Mouse (Mus musculus) left cerebral cortex, adult 2 months (tissue): Measurements from ENCODE around the gene Cux2. TPM values are rescaled to one million over a fixed set of nuclear protein-coding genes. Genes with fewer than 3 reads are reported as not detected.
A peak's percentile ranks its signal among the peaks of the same experiment; 100 is the strongest.

Experiments used
- DNase-seq, 2 experiments: peaks; one replicate each; pipeline ENCODE4 v3.0.0; 2021 to 2022; ENCODE audit warnings: low spot score in 2 of 2, mixed read lengths in 1 of 2; ENCODE audit errors: extremely low spot score in 1 of 2
- H3K27ac ChIP-seq: fragments of 200-600 bp; 2 replicates; pipeline ENCODE4 v1.8.1; 2022
- H3K4me3 ChIP-seq: fragments of 200-600 bp; 2 replicates; pipeline ENCODE4 v1.8.1; 2022
- CTCF ChIP-seq: fragments of 200-600 bp; IDR thresholded peaks from 2 replicates; pipeline ENCODE4 v1.8.1; 2022; ENCODE audit warnings: antibody characterized with exemption, mild to moderate bottlenecking, moderate library complexity
- intact Hi-C: fragments of 180-260 bp; cut with DNase I; formaldehyde crosslinking; loops from one replicate; pipeline ENCODE4 v1.15.1; 2025
- total RNA-seq, 2 experiments: library from RNA; stranded (reverse); gene quantifications; 2 replicates each; pipeline ENCODE4 v1.2.3; 2021

Gene Cux2
- total RNA-seq, 2 experiments from 2014 or later = 194 to 215 TPM

- peak; percentile 47 to 79 for DNase-seq
- intact Hi-C loops = no loop called here
- Histone ChIP-seq H3K27ac (no peak overlapping the region), H3K4me3 (no peak overlapping the region)
- no peak for TF ChIP-seq CTCF
These were observed 31.0 kb upstream of the Cux2 start for GRCm38 (mm10) chr5:122080930-122081329.

- intact Hi-C loops = no loop called here
- DNase-seq = no peak
- Histone ChIP-seq H3K27ac (no peak overlapping the region), H3K4me3 (no peak overlapping the region)
- TF ChIP-seq CTCF = peak; percentile 33
These were observed 29.9 kb upstream of the Cux2 start for GRCm38 (mm10) chr5:122079796-122080195.

DNA sequence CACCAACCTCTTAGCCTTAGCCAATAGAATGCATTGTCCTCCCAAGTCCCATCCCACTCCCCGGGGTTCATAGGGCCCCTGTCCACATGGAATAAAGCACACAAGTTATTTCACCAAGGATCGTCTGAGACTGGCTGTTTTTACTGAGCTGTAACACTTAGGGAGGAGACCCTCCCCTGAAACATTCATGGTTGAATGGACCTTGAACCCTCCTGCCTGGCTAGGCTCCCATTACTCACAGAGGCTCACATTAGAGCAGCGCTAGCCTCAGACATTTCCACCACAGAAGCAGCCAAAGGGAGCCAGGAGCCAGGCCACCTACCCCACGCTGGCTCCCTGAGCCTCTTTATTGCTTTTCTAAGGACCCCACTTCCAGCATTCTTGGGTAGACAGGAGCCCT is 27.3 kb upstream of the Cux2 start:
- intact Hi-C loops = no loop called here
- TF ChIP-seq CTCF = no peak
- no peak overlapping the region for H3K4me3 ChIP-seq
- H3K27ac ChIP-seq = no peak overlapping the region
- no peak for DNase-seq

GRCm38 (mm10) chr5:122075736-122076135 is 25.8 kb upstream of the Cux2 start:
- intact Hi-C loops = no loop called here
- peak; percentile 44 for TF ChIP-seq CTCF
- H3K4me3 ChIP-seq = no peak overlapping the region
- no peak overlapping the region for H3K27ac ChIP-seq
- DNase-seq = no peak

DNA sequence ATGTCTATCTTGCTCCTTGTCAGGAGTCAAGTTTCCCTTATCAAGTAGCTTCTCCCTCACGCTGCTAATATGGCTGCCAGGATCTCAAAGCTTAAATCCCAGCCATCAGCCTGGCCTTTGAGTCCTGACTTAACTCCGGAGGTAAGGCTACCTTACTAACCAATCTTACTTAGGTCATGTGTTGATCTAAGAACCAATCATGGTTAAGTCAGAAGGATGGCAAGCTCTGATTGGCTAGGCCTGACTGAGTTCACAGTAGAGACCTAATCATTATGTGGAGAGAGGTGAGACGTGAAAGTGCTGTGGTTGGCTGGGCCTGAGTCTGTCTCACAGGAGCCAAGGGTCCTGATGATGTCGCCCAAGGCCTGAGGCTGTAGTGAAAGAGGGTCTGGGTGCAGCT is 22.1 kb upstream of the Cux2 start:
- no peak overlapping the region for H3K4me3 ChIP-seq
- intact Hi-C loops = no loop called here
- no peak overlapping the region for H3K27ac ChIP-seq
- no peak for TF ChIP-seq CTCF
- DNase-seq = no peak

DNA sequence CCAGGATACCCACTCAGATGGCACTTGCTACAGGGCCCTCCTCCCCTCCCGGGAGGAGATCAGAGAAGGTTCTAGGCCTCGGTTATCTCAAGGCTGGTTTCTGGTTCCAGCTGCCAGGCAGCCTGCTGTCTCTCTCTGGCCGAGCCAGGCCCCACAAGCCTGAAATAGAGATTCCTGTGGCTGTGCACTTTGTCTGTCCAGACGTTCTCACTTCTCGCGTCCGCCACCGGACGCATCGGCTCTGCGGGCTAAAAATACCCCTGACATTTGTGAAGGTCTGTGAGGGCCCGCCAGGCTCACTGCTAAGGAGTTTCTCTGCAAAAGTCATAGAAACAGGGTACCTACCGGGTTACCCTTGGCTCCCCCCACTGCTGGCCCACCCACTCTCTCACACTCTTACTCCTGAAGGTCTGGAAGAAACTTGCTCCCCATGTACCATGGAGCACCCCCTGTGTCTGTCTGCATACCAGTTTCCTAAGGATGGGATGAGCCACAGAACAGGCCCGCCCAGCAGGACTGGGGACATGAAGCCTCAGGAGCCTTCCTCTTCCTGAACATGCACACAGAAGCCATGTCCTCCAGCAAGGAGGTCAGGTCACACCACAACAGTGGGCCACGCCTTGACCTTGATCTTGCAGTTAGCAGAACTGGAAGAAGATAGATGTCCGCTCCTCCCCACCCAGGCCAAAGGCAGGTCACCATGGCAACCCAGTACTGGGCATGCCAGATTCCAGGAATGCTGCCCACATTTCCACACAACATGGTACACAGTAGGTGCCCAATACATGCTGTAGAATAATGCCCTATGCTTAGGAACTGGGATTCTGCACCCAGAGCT is 21.3 kb upstream of the Cux2 start:
- no peak for DNase-seq
- intact Hi-C loops = no loop called here
- no peak for TF ChIP-seq CTCF
- H3K4me3 ChIP-seq = no peak overlapping the region
- peak overlapping the region; percentile 40 for H3K27ac ChIP-seq

- DNase-seq = no peak
- Histone ChIP-seq H3K27ac (peak overlapping the region; percentile 16), H3K4me3 (no peak overlapping the region)
- TF ChIP-seq CTCF = no peak
- intact Hi-C loops = no loop called here
These were observed 18.7 kb upstream of the Cux2 start for GRCm38 (mm10) chr5:122068563-122068962.

DNA sequence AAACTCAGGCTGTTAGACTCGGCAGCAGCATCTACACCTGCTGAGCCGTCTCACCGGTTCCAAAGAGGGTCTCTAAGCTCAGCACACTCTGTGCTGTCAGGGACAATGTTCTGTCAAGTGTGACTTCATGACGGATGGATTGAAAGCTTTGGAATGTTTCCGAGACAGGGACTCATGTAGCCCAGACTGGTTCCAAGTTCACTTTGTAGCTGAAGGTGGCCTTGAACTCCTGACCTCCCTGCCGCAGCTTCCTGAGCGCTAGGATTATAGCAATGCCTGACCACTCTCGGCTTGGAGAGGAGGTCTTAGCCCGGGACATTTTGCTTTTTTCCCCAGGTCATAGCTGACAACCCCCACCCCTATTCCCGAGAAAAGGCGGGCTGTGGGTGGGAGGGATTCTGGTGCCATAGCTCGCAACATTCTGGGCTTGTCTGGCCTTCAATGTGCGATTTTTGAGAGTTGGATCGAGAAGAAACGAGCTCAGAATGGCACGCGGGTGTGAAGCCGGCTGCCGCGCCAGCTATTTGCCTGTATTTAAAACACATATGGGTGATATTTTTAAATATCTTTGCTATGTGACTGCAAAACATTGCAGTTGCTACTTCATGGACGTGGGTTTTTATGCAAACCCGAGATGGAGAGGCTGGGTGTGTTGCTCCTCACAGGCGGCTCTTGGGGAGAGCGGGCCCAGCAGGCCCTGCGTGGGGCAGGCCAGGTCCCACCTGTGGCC is 13.5 kb upstream of the Cux2 start:
- Histone ChIP-seq H3K4me3 (no peak overlapping the region), H3K27ac (peak overlapping the region; percentile 30)
- intact Hi-C loops = loop anchor here (1.0 kb wide), 1 partner anchor 171 kb away; no protein-coding TSS in a partner anchor
- peak in 1 of 2 experiments; percentile 50 for DNase-seq
- TF ChIP-seq CTCF = no peak

GRCm38 (mm10) chr5:122062479-122062878 is 12.6 kb upstream of the Cux2 start:
- H3K27ac ChIP-seq = no peak overlapping the region
- H3K4me3 ChIP-seq = no peak overlapping the region
- intact Hi-C loops = no loop called here

DNA sequence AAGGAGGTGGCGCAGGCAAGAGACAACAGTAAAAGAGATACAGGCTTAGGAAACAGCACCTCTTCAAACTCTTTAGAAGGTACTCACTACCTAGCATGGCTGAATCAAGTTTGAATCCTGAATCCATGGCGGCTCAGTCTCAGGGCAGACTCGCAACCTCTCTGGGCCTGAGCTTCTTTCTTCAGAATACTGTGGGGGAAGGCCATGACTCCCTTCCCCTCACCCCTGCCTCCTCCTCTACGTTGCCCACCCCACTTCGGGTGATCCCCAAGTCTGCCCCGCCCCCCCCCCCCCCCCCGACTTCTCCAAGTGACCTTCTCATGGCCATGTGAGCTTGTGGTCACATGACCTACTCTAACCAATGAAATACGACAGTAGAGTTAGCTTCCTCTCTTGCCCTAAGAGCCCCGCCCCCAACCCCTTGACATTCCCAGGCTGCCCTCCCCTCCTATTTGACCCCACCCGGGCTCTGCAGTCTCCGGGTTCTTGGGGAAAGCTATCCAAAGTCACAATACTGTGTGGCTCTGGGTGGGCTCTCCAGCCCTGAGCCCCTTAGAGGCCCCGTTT is 10.9 kb upstream of the Cux2 start:
- DNase-seq = no peak
- no peak overlapping the region for H3K27ac ChIP-seq
- TF ChIP-seq CTCF = no peak
- no peak overlapping the region for H3K4me3 ChIP-seq
- intact Hi-C loops = loop anchor here (2.0 kb wide), 1 partner anchor 188 kb away; no protein-coding TSS in a partner anchor

More at GRCm38 (mm10) chr5:122062479-122062878, 12.6 kb upstream of the Cux2 start:
- no peak for TF ChIP-seq CTCF
- no peak for DNase-seq

- DNase-seq = peak; percentile 49 to 50
These were observed 9.4 kb upstream of the Cux2 start for GRCm38 (mm10) chr5:122059060-122060017.

More at GRCm38 (mm10) chr5:122059060-122060017, 9.4 kb upstream of the Cux2 start:
- intact Hi-C loops = loop anchor here (2.0 kb wide), 1 partner anchor 187 kb away; no protein-coding TSS in a partner anchor
- H3K27ac ChIP-seq = no peak overlapping the region
- peak; percentile 69 for TF ChIP-seq CTCF
- H3K4me3 ChIP-seq = 0 out of 2 replicates have a peak overlapping the region, but pooled peaks have one; percentile 16
